Mouse (Mus musculus): ENCODE data around the gene Ssr2.
A peak's percentile ranks its signal among the peaks of the same experiment; 100 is the strongest.
"Not testable (repeated sequence)": the region's sequence is repeated elsewhere in the genome, so short reads cannot be mapped to it uniquely, and the experiment has no call there.

Gene Ssr2

DNA sequence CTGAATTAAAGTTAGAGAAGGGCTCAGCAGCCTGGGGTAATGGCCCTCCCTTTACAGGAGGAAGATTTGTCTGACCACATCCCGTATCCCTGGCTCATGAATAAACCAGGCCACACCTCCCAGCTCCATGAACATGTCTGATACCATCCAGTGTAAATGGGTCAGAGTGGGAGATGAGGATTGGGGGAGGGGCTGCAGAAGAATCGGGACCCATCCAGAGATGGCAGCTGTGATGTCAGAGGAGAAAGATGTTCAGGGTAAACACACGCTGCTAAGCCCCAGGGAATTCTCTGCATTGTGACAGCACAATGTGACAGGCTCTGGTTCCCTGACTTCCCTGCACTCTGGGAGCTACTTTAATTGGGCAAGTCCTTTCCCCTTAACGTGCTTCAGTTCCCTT, 12.2 kb upstream of the Ssr2 start:
- no peak for DNase-seq (ENCODE audit: low read depth in 2 of 2, low spot score in 2 of 2)

DNA sequence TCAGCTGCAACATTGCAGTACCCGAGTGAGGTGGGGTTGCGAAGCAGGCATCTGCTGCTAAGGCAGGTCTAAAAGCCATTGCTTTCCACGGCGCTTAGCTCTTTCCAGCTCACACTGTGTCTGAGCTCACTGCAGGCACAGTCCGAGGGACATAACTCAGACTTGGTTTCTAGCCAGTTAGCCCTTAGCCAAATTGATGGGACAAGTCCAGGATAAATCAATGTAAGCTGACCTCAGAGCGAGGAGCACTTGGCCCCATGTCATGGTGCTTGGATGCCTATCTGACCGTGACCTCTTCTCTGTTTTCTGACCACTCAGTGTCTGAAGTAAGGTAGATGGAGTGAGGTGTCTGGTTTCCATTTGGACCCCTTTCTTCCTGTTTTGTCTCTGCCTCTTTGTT, 11.7 kb upstream of the Ssr2 start:
- DNase-seq (ENCODE audit: low read depth in 2 of 2, low spot score in 2 of 2): no peak

DNA sequence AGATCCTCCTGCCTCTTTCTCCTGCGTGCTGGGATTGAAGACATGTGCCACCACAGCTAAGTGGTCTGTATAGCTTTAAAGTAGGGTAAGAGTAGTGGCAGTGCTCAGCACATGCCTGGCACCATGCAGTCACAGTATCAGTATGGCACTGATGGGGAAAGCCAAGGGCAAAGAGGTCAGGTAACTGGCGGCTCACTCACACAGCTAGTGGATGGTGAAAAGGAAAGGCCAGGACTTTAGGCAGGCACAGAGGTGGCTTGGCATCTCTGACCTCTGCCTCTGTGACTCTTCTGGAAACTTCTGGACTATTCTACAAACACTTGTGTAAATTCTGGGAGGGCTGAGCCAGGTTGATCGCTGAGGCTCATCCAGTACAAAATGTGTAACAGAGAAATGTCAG, 9.6 kb upstream of the Ssr2 start:
- no peak for DNase-seq (ENCODE audit: low read depth in 2 of 2, low spot score in 2 of 2)

DNA sequence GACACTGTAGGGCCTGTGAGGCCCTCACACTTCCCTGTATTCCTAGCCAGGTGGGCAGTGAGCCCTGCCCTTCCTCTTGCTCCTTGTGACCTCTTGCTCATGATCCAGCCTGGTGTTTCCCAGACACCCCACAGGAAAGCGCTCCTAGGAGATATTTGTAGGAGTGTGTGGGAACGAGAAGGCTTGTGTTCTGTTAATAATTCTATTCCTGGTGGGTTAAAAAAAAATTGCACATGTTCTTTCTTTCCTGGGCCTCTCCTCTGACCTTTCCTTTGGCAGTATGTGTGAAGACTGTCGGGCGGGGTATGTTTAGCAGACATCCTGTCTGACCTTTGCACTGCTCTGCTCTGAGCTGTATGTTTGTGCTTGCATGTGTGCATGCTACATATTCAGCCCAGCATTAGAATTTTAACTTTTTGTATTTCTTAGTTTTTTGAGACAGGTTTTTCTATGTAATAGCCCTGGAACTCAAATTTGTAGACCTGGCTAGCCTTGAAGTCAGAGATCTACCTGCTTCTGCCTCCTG, 9.1 kb upstream of the Ssr2 start:
- DNase-seq (ENCODE audit: low read depth in 2 of 2, low spot score in 2 of 2): no peak

DNA sequence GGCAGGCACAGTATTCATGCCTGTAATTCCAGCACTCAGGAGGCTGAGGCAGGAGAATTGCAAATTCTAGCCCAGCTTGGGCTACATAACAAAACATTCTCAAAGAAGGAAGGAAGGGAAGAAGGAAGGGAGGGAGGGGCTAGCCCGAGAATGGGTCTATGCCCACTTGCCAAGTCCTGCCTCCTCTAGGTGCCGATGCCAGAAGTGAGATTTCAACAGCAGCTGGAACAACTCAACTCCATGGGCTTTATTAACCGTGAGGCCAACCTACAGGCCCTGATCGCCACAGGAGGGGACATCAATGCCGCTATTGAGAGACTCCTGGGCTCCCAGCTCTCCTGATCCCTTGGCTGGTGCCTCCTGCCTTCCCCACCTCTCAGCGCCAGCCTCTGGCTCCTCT, 7.8 kb upstream of the Ssr2 start:
- no peak for DNase-seq (ENCODE audit: low read depth in 2 of 2, low spot score in 2 of 2)

DNA sequence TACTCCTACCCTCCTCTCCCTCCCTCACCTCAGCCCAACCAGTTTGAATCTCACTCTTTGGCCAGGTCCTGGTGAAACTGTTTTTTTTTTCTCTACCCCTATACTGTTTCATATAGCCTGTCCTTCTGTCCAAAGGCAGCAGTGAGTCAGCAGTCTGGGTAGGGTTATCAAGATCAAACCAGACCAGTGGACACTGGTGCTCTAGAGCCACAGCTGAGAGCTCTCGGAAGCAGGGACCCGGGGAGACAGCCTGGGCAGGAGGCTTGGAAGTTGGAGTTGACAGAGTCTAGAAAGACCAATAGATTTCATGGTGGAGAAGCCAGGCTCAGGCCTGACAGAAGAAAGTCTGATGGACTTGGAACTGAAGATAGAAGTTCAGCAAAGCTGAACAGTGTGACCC, 7.1 kb upstream of the Ssr2 start:
- DNase-seq (ENCODE audit: low read depth in 2 of 2, low spot score in 2 of 2): no peak

DNA sequence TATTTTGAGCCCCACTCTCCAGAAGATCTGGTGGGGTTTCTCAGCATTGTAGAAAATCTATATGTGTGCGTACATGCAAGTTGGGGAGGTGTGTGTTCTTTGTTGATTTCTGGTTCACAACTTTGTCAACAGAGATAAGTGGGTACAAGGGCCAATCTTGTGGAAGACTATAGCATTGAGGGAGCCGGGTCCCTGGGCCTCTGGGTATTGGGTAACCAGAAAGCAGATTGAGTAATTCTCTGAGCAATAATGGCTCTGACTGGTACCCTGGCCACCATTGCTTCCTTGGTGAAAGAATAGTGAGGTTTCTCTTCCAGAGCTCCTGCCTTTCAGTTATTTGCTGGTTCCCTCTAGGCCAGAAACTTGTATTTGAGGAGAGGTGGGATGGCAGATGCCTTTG, 6.6 kb upstream of the Ssr2 start:
- DNase-seq (ENCODE audit: low read depth in 2 of 2, low spot score in 2 of 2): no peak

DNA sequence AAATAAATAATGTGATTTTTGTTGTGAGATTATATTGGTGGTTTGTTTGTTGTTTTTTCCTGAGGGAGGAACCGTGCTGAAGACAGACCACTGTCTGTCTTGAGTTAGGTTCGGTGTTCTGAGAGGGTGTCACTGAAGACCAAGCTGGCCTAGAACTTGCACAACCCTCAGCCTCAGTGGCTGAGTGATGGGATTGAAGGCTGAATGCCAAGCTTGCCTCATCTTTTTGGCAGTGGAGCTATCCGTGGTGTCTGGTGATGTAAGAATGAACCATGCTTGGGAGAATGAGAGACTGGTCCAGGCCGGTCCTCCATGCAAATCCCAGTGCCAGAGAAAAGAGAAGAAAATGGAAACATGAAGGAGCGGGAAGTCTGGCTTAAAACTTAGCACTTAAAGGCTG, 6.0 kb upstream of the Ssr2 start:
- no peak for DNase-seq (ENCODE audit: low read depth in 2 of 2, low spot score in 2 of 2)

DNA sequence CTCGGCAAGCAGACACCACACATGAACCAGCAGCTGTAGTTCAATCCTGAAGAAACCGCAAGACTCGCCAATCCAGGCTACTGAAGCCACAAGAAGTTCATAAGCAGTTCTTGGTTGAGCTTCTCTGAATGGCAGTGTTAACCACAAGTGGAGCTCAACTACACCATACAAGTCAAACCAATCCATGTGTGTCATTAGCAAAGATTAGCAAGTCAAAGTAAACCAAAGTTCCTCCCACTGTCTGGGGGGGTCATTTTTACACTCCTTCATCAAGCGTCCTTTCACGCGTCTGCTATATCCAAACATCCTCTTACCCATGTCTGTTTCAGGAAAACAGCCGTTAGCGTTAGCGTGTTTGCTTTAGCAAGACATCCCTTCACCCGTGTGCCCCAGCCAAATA, 5.3 kb upstream of the Ssr2 start:
- no peak for DNase-seq (ENCODE audit: low read depth in 2 of 2, low spot score in 2 of 2)

DNA sequence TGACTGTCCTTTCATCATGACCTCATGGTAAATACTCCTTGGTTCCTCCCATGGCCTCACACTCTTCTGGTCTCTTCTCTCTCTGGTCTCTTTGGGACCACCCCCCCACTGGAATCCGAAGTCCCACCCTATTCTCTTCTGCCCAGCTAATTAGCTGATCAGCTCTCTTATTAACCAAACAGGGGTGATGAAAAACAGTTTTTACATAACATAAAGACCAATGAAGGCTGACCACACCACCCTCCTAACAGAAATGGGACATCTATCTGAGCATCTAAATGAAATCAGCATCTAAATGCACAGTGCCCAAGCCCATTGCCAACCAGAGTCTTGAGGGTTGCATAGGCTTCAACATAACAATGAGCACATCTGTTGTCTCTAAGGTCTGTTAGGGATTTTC, 3.8 kb upstream of the Ssr2 start:
- DNase-seq (ENCODE audit: low read depth in 2 of 2, low spot score in 2 of 2): no peak

DNA sequence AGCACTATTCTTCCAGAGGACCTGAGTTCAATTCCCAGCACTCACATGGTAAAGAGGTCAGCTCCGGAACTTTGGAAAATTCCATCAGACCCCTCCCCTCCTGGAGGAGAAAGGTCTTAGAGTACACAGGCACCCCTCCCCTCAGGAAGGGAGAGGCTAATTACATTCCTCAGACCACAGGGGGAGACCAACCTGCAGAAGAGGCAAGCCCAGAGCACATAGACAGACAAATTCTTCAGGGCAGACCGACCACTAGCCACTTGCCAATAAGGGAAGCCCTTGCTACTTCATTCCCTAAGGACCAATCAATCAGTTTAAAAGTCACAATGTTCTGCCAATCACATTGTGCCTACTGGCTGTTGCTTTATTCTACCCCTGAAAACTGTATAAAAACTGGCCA, 2.8 kb upstream of the Ssr2 start:
- DNase-seq (ENCODE audit: low read depth in 2 of 2, low spot score in 2 of 2): no peak

DNA sequence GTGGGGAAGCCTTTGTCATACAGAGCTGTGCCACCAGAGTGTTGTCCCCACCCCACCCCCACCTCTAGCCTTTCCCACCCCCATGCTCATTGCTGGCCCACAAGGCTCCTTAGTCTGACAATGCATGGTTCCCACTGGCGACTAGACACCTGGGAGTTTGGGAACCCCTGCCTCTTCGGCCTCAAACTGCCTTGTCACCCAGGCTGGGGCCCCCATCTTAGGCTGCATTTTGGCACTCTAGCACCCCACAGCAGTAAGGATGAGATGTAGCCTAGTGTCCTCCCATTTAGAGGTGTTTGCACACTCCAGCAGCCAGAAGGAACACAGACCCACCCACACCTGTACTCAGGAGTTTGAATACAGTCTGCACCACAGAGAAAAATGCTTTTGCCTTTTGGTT, 1.9 kb upstream of the Ssr2 start:
- no peak for DNase-seq (ENCODE audit: low read depth in 2 of 2, low spot score in 2 of 2)

DNA sequence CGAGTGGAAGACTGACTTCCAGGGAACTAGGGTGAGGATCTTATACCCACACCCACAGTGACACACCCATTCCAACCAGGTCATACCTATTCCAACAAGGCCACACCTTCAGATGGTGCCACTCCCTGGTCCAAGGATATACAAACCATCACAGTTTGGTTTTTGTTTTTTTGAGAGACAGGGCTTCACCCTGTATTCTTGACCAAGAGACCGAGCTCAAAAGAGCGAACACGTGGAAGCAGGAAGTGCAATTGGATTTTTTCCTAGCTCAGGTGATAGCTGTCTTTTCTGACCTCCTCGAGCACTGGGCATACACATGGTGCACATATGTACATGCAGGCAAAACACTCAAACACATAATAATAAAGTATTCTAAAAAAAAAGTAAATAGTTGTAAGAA, 2.2 kb downstream of the Ssr2 start:
- not testable (repeated sequence) for DNase-seq (ENCODE audit: low read depth in 2 of 2, low spot score in 2 of 2)

DNA sequence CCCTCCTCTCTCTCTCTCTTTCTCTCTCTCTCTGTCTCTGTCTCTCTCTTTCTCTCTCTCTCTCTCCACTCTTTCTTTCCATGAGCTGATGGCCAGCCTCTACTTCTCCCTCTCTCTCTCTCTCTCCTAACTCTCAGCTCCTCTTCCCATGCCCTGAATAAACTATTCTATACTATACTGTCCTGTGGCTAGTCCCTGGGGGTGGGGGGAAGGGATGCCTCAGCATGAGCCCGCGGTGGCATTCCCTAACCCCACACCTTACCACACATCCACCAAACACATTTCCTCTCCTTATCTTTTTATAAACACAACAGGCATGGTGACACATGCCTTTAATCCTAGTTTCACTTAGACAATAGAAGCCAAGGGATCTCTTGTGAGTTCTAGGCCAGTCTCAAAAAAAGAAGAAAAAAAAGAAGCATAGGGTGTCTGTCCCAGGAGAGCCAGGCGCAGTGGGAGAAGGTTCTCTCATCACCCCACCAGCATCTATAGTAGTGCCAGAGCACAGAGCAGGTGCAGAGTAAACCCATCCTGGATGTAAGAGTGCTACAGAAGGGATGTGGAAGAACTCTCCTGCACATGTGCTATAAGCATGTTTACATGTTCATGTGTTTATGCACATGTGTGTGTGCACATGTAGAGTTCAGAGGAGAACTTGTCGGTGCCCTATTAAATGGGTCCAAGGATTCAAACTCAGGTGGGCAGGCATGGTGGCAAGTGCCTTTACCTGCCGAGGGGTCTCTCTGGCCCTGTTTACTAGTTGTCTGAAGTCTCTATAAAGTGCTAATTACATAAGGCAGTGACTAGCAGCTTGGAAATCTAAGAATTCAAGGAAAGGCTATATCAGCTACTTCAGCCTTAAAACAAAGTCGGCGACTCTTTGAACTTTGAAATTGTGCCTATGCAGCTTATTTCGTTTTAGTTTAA, 3.1 kb downstream of the Ssr2 start:
- DNase-seq (ENCODE audit: low read depth in 2 of 2, low spot score in 2 of 2): no peak

DNA sequence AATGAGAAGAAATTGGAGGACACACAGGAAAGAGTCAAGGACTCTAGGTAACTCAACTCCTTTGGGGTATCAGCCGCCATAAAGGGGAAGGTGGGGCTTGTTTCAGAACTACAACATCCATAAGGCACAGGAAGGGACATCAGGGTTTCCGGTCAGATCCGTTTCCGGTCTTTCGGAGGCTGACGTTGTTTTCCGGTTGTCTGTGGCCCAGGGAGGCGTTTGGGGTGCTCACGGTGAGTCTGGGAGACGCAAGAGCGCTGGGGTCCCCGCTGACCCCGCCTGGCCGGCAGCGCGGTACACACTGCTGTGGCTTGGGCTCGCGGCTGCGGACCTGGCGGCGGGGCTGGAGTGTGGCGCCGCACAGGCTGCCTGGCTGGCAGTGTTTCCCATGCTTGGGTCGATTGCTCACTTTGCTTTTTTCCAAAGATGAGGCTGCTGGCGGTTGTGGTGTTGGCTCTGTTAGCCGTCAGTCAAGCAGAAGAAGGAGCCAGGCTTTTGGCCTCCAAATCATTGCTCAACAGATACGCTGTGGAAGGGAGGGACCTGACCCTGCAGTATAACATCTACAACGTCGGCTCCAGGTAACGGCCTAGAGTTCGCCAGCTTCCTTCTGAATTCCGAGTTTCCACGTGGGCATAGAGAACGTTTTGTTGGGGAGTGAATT, 3.9 kb downstream of the Ssr2 start:
- DNase-seq (ENCODE audit: low read depth in 2 of 2, low spot score in 2 of 2): peak; percentile 32 to 60

DNA sequence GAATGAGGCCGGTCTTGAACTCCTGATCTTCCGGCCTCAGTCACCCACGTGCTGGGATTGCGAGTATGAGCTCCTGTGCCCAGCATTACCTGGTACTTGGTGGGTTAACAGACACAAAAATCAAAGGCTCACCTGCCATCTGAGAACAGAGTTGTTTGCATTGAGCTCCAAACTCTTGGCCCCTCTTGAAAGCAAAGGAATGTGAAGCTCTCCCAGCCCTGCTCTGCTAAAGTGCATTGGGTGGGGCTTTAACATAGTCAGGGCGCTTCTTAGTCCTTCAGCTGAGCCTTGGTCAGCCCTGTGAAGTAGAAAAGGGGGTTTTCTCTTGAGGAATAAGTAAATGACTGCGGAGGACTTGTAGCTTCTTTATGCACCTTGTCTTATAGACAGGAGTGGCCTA, 10.1 kb downstream of the Ssr2 start:
- DNase-seq (ENCODE audit: low read depth in 2 of 2, low spot score in 2 of 2): no peak

DNA sequence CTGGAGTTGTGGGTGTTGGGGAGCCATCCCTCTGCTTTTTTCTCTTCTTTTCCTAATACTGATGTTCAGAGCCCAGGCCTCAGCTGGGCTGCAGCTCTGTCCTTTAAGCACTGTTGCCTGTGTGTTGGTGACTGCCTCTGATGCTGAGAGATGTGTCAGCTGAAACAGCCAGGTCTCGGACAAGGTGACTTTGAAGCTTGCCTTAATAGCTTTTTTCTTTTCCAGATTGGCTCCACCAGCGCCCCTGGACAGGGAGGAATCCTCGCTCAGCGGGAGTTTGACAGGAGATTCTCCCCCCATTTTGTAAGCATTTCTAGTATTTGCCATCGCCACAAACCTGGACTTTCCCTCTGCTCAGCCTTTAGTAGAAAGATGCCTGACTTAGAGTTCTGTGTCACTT, 11.0 kb downstream of the Ssr2 start:
- no peak for DNase-seq (ENCODE audit: low read depth in 2 of 2, low spot score in 2 of 2)

DNA sequence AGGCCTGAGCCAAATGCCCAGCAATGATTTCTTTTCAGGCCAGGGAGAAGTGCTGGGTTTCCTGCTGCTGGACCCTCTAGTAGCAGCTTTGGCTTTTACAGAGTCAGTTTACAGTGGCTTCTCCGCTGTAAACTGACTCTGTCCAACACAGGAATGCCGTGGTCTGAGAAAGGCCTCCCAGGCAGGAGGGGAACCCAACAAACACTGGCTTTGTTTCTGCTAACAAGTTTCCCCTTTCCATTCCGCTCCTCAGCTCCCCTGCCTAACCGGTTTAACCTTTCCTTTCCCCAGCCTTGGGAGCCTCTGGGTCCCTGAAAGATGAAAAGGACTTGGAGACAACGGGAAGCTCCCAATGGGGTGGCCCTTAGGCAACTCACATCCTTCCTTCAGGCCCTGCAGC, 14.6 kb downstream of the Ssr2 start:
- no peak for DNase-seq (ENCODE audit: low read depth in 2 of 2, low spot score in 2 of 2)

DNA sequence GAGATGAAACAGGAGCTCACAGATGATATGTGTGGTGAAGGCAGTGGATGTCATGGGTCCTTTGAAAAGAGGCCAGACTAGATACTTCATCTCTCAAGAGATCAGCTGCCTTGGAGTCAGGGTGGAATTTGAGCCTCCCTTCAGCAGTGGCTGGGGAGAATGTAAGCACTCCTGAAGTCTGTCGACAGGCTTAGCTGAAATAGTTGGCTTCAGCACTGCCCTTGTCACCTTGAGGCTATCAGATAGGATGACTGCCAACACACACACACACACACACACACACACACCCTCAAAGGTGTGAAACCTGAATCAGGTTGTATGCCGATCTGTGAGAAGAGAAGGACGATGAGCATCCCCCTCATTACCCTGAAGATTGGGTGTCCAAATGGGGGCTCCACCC, 15.4 kb downstream of the Ssr2 start:
- no peak for DNase-seq (ENCODE audit: low read depth in 2 of 2, low spot score in 2 of 2)

DNA sequence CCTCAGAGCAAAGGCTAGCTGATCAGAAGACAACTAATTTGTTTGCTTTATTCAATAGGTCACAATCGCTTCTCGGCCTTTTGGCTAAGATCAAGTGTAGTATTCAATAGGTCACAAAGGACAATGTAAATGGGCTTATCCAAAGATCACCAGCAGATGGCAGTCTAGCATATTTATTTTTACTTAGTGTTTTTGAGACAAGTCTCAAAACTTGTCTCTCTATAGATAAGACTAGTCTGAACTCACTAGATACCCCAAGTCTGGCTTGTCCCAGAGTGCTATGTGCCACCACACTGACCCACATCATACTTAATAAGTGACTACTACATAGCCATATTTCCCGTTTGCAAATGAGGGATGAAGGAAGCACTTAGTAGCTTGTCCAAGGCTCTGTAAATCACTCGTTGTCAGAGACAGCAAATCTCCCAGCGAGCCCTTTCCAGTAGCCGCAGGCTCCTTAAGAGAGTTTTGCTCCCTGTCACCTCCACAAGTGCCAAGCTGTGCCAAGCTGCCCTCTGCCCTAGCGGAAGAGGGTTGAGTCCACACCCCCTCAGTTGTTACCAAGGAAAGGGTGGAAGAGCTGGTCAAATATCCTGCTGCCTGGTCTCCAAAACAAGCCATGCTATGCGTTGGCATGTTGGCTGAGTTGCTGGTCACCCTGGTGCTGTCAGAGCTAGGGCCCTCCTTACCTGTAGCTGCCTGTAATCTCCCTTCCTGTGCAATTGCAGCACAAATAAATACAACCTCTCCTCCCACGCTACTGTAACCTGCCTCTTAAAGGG, 16.5 kb downstream of the Ssr2 start:
- peak; percentile 53 to 76 for DNase-seq (ENCODE audit: low read depth in 2 of 2, low spot score in 2 of 2)

DNA sequence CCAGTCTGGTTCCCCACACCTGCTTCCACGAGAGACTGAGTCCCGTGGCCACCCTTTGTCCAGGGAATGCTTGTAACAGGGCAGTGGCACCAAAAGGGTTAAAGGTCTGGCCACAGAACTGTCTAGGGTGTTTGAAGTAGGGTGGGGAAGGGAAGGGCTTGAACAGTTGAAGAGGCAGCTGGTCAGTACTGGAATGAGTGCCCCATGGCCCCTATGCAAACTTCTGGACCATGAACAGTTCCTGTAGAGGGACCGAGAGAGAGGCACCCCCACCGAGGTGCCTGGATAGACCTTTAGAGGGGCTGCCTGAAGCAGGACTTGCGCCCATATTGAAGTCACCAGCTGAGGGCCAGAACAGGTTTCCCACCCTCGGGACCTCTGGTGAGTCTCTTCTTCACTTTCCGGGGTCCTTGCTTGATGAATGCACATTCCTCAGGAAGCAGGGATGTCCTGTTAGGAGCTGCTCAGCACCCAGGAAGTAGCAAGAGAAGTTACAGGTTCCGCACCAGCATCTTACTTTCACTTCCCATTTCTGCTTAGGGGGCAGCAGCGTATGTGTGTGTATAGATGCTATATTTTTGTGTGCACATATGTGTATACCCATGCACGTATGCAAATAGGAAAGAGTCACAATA, 17.4 kb downstream of the Ssr2 start:
- DNase-seq (ENCODE audit: low read depth in 2 of 2, low spot score in 2 of 2): peak; percentile 14 to 21
